Mouse (Mus musculus): ENCODE measurements at regions not wholly inside any gene's neighbourhood (a gene's known extent, or its start where the extent isn't known, plus 50 kb on each side); places are given as distances from the start of the nearest gene placed in this dataset.

DNA sequence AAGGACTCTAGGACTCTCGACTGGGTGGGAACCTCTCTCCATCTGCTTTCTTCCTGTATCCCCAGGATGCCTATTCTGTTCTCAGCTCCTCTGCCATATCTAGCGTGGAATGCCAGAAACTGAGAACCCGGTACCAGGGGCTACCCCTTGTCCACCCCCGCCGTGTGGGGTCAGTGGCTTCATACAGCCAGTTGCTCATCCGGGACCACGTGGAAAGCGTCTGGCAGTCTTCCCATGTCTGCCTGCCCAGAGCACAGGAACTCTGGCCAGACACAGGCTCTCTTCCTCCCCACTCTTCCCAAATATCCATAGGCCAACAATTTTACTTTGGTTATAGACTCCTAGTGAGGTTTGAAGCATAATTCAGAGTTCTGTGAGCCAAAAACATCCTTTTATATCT is 852.6 kb downstream of the Epha7 start:
- Histone ChIP-seq H3K9ac (replicated peaks) (no peak overlapping the region), H3K27me3 (ENCODE audit: insufficient read depth, low read length) (no peaks in the 10 kb centered on the region), H3K36me3 (replicated peaks; ENCODE audit: insufficient read depth, low read length) (no peaks in the 10 kb centered on the region), H3K9me3 (ENCODE audit: low read length) (no peaks in the 10 kb centered on the region; the same call in 1 of the 2 replicates), H3K27ac (ENCODE audit: low read depth) (no peak overlapping the region), H3K4me1 (ENCODE audit: insufficient read depth) (no peaks in the 10 kb centered on the region), H3K4me2 (ENCODE audit: low read depth, low read length) (no peak overlapping the region), H3K4me3 (ENCODE audit: low read depth, low read length) (no peak overlapping the region)
- 77% methylated on average over 8 of the region's 8 CpGs for WGBS (ENCODE audit: insufficient replicate concordance)
- TF ChIP-seq EP300 (IDR thresholded peaks at IDR 0.05; ENCODE audit: low read depth) = no peak
- DNase-seq (no peak), ATAC-seq (no peak)

GRCm38 (mm10) chr4:29694153-29694552 is 881.2 kb downstream of the Epha7 start:
- Histone ChIP-seq H3K4me2 (ENCODE audit: low read depth, low read length) (no peak overlapping the region), H3K4me1 (ENCODE audit: insufficient read depth) (no peaks in the 10 kb centered on the region), H3K9me3 (ENCODE audit: low read length) (no peaks in the 10 kb centered on the region), H3K4me3 (ENCODE audit: low read depth, low read length) (no peak overlapping the region), H3K36me3 (replicated peaks; ENCODE audit: insufficient read depth, low read length) (no peaks in the 10 kb centered on the region), H3K27me3 (ENCODE audit: insufficient read depth, low read length) (no peaks in the 10 kb centered on the region), H3K27ac (ENCODE audit: low read depth) (no peak overlapping the region), H3K9ac (replicated peaks) (no peak overlapping the region)
- TF ChIP-seq EP300 (IDR thresholded peaks at IDR 0.05; ENCODE audit: low read depth) (no peak), CTCF (IDR thresholded peaks at IDR 0.05; ENCODE audit: low read depth) (no peak)
- WGBS (ENCODE audit: insufficient replicate concordance) = 56% methylated on average over 3 of the region's 3 CpGs
- no peak for ATAC-seq
- DNase-seq = no peak

DNA sequence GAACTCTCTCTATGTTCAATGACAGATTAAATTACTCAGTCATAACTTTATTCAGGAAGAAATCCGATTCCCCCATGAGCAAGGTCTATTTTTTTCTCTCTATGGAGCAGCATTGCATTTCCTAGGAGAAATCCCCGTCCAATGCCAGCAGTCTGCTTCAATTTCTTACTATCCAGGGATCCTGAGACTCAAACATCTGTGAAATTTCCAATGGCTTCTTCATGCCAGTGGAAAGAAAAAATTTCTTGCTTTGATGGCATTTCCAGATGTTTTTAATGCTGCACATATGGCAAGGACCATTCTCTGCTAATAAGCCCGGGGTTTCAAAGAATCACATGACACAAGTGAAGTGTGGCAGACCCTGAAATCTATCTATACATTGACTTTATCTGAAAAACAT is 919.6 kb downstream of the Epha7 start:
- TF ChIP-seq EP300 (IDR thresholded peaks at IDR 0.05; ENCODE audit: low read depth) (no peak), CTCF (IDR thresholded peaks at IDR 0.05; ENCODE audit: low read depth) (no peak)

DNA sequence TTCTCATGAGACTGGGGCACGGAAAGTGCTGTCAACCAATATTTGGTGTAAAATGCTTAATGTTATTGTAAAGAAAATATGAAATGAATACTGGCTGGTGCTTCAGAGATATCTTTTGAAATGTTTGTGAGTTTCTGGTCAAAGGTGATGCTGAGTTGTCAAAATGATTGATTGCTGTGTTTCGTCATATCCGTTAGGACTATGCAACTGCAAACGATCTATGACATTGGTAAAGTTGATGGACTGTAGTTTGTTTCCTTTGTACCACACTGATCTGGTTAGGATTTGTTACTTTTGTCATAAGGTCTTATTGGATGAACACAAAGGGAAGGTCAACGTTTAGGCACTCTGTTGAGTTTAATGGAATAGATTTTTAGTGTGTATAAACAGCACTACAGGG is 929.1 kb downstream of the Epha7 start:
- no peak overlapping the region for H3K27ac ChIP-seq (ENCODE audit: low read depth)
- no peaks in the 10 kb centered on the region for H3K4me1 ChIP-seq (ENCODE audit: insufficient read depth)
- no peak overlapping the region for H3K4me3 ChIP-seq (ENCODE audit: low read depth, low read length)
- H3K9ac ChIP-seq (replicated peaks) = no peak overlapping the region
- TF ChIP-seq CTCF (IDR thresholded peaks at IDR 0.05; ENCODE audit: low read depth) = no peak
- no peak for TF ChIP-seq EP300 (IDR thresholded peaks at IDR 0.05; ENCODE audit: low read depth)
- no peak overlapping the region for H3K4me2 ChIP-seq (ENCODE audit: low read depth, low read length)
- ATAC-seq (peak; percentile 56; the same call in 1 of the 2 replicates), DNase-seq (no peak)
- H3K9me3 ChIP-seq (ENCODE audit: low read length) = no peaks in the 10 kb centered on the region
- 64% methylated on average over 5 of the region's 5 CpGs for WGBS (ENCODE audit: insufficient replicate concordance)
- no peaks in the 10 kb centered on the region for H3K36me3 ChIP-seq (replicated peaks; ENCODE audit: insufficient read depth, low read length)
- no peaks in the 10 kb centered on the region for H3K27me3 ChIP-seq (ENCODE audit: insufficient read depth, low read length)

More for the DNA sequence above, 919.6 kb downstream of the Epha7 start:
- no peak overlapping the region for H3K9ac ChIP-seq (replicated peaks)
- H3K4me3 ChIP-seq (ENCODE audit: low read depth, low read length) = no peak overlapping the region
- H3K27ac ChIP-seq (ENCODE audit: low read depth) = no peak overlapping the region
- H3K4me2 ChIP-seq (ENCODE audit: low read depth, low read length) = no peak overlapping the region
- H3K36me3 ChIP-seq (replicated peaks; ENCODE audit: insufficient read depth, low read length) = no peaks in the 10 kb centered on the region
- DNase-seq (no peak), ATAC-seq (no peak)
- H3K4me1 ChIP-seq (ENCODE audit: insufficient read depth) = no peaks in the 10 kb centered on the region
- 47% methylated on average over 3 of the region's 3 CpGs for WGBS (ENCODE audit: insufficient replicate concordance)
- H3K27me3 ChIP-seq (ENCODE audit: insufficient read depth, low read length) = no peaks in the 10 kb centered on the region
- H3K9me3 ChIP-seq (ENCODE audit: low read length) = no peaks in the 10 kb centered on the region

DNA sequence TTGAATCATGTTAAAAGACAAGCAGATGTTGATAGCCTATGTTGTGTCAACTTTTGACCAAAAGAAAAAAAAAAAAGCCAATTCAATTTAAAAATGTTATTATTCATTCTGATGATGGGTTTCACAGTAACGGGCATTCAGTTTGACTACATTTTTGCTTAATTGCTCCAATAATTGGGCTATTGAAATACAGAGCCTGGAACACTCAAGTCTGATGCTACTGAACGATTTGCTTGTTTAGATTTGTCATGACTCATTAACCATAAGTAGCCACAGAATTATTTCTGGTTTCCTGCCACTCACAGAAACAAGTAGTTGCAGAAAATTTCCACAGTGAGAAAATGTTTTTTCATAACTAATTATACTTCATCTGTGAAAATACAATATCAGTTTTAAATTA is 929.8 kb downstream of the Epha7 start:
- ATAC-seq (no peak), DNase-seq (no peak)
- no peaks in the 10 kb centered on the region for H3K36me3 ChIP-seq (replicated peaks; ENCODE audit: insufficient read depth, low read length)
- no peak overlapping the region for H3K27ac ChIP-seq (ENCODE audit: low read depth)
- H3K9me3 ChIP-seq (ENCODE audit: low read length) = no peaks in the 10 kb centered on the region
- H3K4me2 ChIP-seq (ENCODE audit: low read depth, low read length) = no peak overlapping the region
- no peaks in the 10 kb centered on the region for H3K4me1 ChIP-seq (ENCODE audit: insufficient read depth)
- TF ChIP-seq CTCF (IDR thresholded peaks at IDR 0.05; ENCODE audit: low read depth) = no peak
- TF ChIP-seq EP300 (IDR thresholded peaks at IDR 0.05; ENCODE audit: low read depth) = no peak
- no peak overlapping the region for H3K4me3 ChIP-seq (ENCODE audit: low read depth, low read length)
- no peak overlapping the region for H3K9ac ChIP-seq (replicated peaks)
- H3K27me3 ChIP-seq (ENCODE audit: insufficient read depth, low read length) = no peaks in the 10 kb centered on the region
- 64% methylated on average over 2 of the region's 2 CpGs for WGBS (ENCODE audit: insufficient replicate concordance)

Measured in liver, postnatal 0 days (tissue).